Mouse (Mus musculus) ES-Bruce4 (cell line): Measurements from ENCODE around the gene Uggt2. TPM values are rescaled to one million over a fixed set of nuclear protein-coding genes. Genes with fewer than 3 reads are reported as not detected.

Experiments used
- H3K27ac ChIP-seq: 2 replicates; pipeline ENCODE4 v1.5.1; 2012; ENCODE audit warnings: low read length, inconsistent platforms; ENCODE audit not compliant: insufficient read depth
- H3K27me3 ChIP-seq: 2 replicates; pipeline ENCODE4 v1.6.1; 2012; ENCODE audit warnings: mild to moderate bottlenecking, low read length, inconsistent platforms; ENCODE audit not compliant: control insufficient read depth, poor library complexity, insufficient read depth, severe bottlenecking
- H3K36me3 ChIP-seq: 2 replicates; pipeline ENCODE4 v1.6.1; 2012; ENCODE audit warnings: inconsistent platforms, mild to moderate bottlenecking, low read length, moderate library complexity; ENCODE audit not compliant: control insufficient read depth, poor library complexity, insufficient read depth, severe bottlenecking
- H3K4me1 ChIP-seq: one replicate; pipeline ENCODE4 v1.8.1; 2011; ENCODE audit warnings: low read length; ENCODE audit not compliant: control insufficient read depth, insufficient read depth
- H3K4me3 ChIP-seq: 2 replicates; pipeline ENCODE4 v1.5.1; 2011; ENCODE audit warnings: low read depth, mild to moderate bottlenecking, low read length
- H3K9ac ChIP-seq: 2 replicates; pipeline ENCODE4 v1.6.1; 2012; ENCODE audit warnings: low read depth, mild to moderate bottlenecking, inconsistent platforms; ENCODE audit not compliant: poor library complexity, severe bottlenecking
- H3K9me3 ChIP-seq: replicated peaks from 2 replicates; pipeline ENCODE4 v1.6.1; 2012; ENCODE audit warnings: mild to moderate bottlenecking, low read length, inconsistent platforms; ENCODE audit not compliant: control insufficient read depth, poor library complexity, insufficient read depth, severe bottlenecking
- CTCF ChIP-seq: IDR thresholded peaks from one replicate; pipeline ENCODE4 v1.8.1; 2011; ENCODE audit warnings: low read depth, low read length
- EP300 ChIP-seq: IDR thresholded peaks from 2 replicates; pipeline ENCODE4 v1.6.1; 2011; ENCODE audit warnings: low read depth, low read length; ENCODE audit not compliant: insufficient read depth
- POLR2A ChIP-seq: IDR thresholded peaks from one replicate; pipeline ENCODE4 v1.8.1; 2011; ENCODE audit warnings: low read length; ENCODE audit not compliant: insufficient read depth
- polyA plus RNA-seq: library from polyadenylated mRNA; stranded (reverse); fragments of >200 nt; gene quantifications from 2 replicates; pipeline ENCODE4 v1.2.4, GENCODE M21; 2011; ENCODE audit warnings: low read depth; ENCODE audit not compliant: missing spikeins, insufficient read depth, insufficient read length

Gene Uggt2
- polyA plus RNA-seq, 1 experiment, result 47.4 TPM

DNA sequence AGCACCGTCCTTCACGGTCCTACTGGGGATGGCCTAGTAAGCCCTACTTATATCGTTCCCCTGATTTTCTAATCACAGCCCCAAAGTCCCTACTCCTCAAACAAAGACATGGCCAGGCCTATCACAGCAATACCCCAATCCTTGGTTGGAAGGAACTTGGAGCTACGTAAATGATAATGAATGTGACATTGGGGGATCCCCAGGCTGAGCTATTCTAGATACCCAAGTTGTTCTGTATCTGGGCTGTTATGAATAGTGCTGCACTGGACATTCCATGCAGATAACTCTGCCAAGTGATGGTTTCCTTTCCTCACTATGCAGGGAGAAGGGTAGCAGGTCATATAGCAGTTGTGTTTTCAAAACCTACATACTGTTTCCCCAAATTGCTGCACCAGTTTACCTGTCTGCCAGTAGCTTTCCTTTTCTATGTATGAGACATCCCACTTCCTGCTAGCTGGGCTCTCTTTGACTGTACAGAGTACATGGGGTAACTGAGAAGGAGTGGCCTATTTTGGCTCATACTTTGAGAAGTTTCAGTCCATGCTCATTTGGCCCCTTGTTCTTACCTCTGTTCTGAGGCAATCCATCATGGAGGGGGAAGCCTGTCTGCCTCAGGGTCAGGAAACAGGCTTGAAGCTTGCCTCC lies 133.8 kb downstream of the Uggt2 start:
- no peaks in the 10 kb centered on the region for H3K4me1 ChIP-seq
- H3K27me3 ChIP-seq, result no peaks in the 10 kb centered on the region
- H3K9ac ChIP-seq, result no peak overlapping the region
- H3K27ac ChIP-seq, result no peak overlapping the region
- no peak for TF ChIP-seq CTCF
- no peaks in the 10 kb centered on the region for H3K9me3 ChIP-seq
- H3K36me3 ChIP-seq, result peaks cover 14% of the 10 kb centered on the region
- no peak overlapping the region for H3K4me3 ChIP-seq

- Histone ChIP-seq H3K27me3 (no peaks in the 10 kb centered on the region), H3K36me3 (peaks cover 26% of the 10 kb centered on the region), H3K9me3 (no peaks in the 10 kb centered on the region), H3K9ac (no peak overlapping the region), H3K4me1 (no peaks in the 10 kb centered on the region), H3K27ac (no peak overlapping the region), H3K4me3 (no peak overlapping the region)
- TF ChIP-seq POLR2A (no peak), EP300 (no peak), CTCF (no peak)
Observed at GRCm38 (mm10) chr14:118958010-118958409, 141.2 kb downstream of the Uggt2 start.

- no peaks in the 10 kb centered on the region for H3K9me3 ChIP-seq
- H3K9ac ChIP-seq, result no peak overlapping the region
- H3K36me3 ChIP-seq, result no peaks in the 10 kb centered on the region
- H3K4me1 ChIP-seq, result no peaks in the 10 kb centered on the region
- no peak overlapping the region for H3K4me3 ChIP-seq
- H3K27ac ChIP-seq, result no peak overlapping the region
- TF ChIP-seq EP300 (no peak), POLR2A (no peak), CTCF (no peak)
- H3K27me3 ChIP-seq, result no peaks in the 10 kb centered on the region
Observed at GRCm38 (mm10) chr14:118951912-118952583, 147.2 kb downstream of the Uggt2 start.

- no peaks in the 10 kb centered on the region for H3K9me3 ChIP-seq
- H3K4me3 ChIP-seq, result no peak overlapping the region
- no peak overlapping the region for H3K27ac ChIP-seq
- H3K4me1 ChIP-seq, result no peaks in the 10 kb centered on the region
- no peaks in the 10 kb centered on the region for H3K36me3 ChIP-seq
- H3K9ac ChIP-seq, result no peak overlapping the region
- no peak for TF ChIP-seq EP300
- TF ChIP-seq CTCF, result no peak
- TF ChIP-seq POLR2A, result no peak
- no peaks in the 10 kb centered on the region for H3K27me3 ChIP-seq
Observed at GRCm38 (mm10) chr14:118948841-118949240, 150.4 kb downstream of the Uggt2 start.

DNA sequence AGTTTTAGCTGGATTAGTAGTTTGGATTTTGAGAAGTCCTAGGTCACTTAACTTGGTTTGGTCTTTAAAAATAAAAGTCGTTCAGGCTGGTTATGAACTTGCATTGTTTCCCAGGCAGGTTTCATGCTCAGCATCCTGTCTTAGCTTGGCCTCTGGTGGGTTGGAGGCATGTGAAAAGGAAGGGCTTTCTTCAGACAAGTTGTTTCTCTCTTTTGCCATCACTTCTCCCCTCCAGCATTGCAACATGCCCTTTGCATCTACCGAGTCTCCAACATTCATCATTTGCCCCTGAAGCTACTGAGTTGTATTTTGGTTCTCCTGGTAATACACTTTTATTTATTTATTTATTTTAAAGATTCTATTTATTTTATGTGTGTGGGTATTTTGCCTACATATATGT lies 154.5 kb downstream of the Uggt2 start:
- Histone ChIP-seq H3K4me1 (no peaks in the 10 kb centered on the region), H3K9me3 (no peaks in the 10 kb centered on the region), H3K4me3 (no peak overlapping the region), H3K9ac (no peak overlapping the region), H3K27ac (no peak overlapping the region), H3K27me3 (no peaks in the 10 kb centered on the region), H3K36me3 (no peaks in the 10 kb centered on the region)
- no peak for TF ChIP-seq CTCF
- no peak for TF ChIP-seq EP300
- no peak for TF ChIP-seq POLR2A

DNA sequence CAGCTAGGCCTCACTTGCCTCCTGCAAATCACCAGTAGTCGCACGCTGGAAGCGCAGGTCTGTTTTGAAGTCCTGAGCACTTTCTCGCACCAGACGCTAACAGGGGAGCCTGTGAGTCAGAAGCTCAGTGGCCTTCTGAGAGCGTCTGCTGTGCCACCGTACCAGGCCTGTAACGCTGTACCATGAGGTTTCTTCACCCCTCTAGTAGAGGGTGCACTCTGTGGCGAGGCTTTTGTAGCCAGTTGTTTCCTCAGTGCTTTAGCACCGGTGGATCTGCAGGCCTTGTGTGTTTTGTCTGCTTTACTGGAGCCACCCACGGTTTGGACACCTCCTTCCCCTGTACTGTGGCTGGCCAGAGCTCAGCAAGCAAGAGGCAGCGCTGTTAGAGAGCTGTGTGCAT lies 157.2 kb downstream of the Uggt2 start:
- Histone ChIP-seq H3K9ac (0 out of 2 replicates have a peak overlapping the region, but pooled peaks have one; percentile 3), H3K4me1 (no peaks in the 10 kb centered on the region), H3K27me3 (no peaks in the 10 kb centered on the region), H3K9me3 (no peaks in the 10 kb centered on the region), H3K27ac (no peak overlapping the region), H3K36me3 (no peaks in the 10 kb centered on the region), H3K4me3 (peak overlapping the region; percentile 34; the same call in 1 of the 2 replicates)
- no peak for TF ChIP-seq EP300
